Mouse (Mus musculus) CH12.LX (cell line): Measurements from ENCODE around the gene 1700028J19Rik. TPM values are rescaled to one million over a fixed set of nuclear protein-coding genes. Genes with fewer than 3 reads are reported as not detected.

ENCODE experiments used
- DNase-seq: peaks from one replicate; pipeline ENCODE4 v3.0.0-alpha.2; 2013; ENCODE audit errors: extremely low read depth
- H3K27ac ChIP-seq: 2 replicates; pipeline ENCODE4 v1.5.1; 2012; ENCODE audit warnings: low read depth, mild to moderate bottlenecking, control low read depth, moderate library complexity; ENCODE audit not compliant: insufficient read depth
- H3K27me3 ChIP-seq: replicated peaks from 2 replicates; pipeline ENCODE3; 2012; ENCODE audit warnings: inconsistent platforms
- H3K36me3 ChIP-seq, 2 experiments: replicated peaks in 1 of 2; 2 replicates each; pipeline versions ENCODE3 to v1.6.1; 2012; ENCODE audit warnings: inconsistent platforms in 1 of 2, low read length in 1 of 2, mild to moderate bottlenecking in 1 of 2, mixed read lengths in 1 of 2, moderate library complexity in 1 of 2; ENCODE audit not compliant: control insufficient read depth in 1 of 2, insufficient read depth in 1 of 2
- H3K4me1 ChIP-seq, 2 experiments: 2 replicates each; pipeline ENCODE4 v1.6.1; 2012; ENCODE audit warnings: inconsistent platforms in 1 of 2, moderate library complexity in 1 of 2; ENCODE audit not compliant: insufficient read depth in 2 of 2, control insufficient read depth in 1 of 2
- H3K4me2 ChIP-seq: 2 replicates; pipeline ENCODE4 v1.6.1; 2012; ENCODE audit warnings: low read depth, mild to moderate bottlenecking, control low read depth; ENCODE audit not compliant: poor library complexity, insufficient read depth, severe bottlenecking
- H3K4me3 ChIP-seq, 3 experiments: fragments of 150-350 bp in 1 of 3; sonication (generic) in 1 of 3; replicated peaks in 1 of 3; 2 replicates each; pipeline versions ENCODE3 to v1.5.1; 2011 to 2012; ENCODE audit warnings: low read depth in 2 of 3, low read length in 2 of 3, mild to moderate bottlenecking in 2 of 3, moderate library complexity in 2 of 3, control low read depth in 1 of 3, improper control_type of control experiment in 1 of 3, inconsistent platforms in 1 of 3, mixed read lengths in 1 of 3; ENCODE audit not compliant: poor library complexity in 1 of 3
- H3K79me2 ChIP-seq: replicated peaks from 2 replicates; pipeline ENCODE4 v1.6.1; 2012; ENCODE audit warnings: mild to moderate bottlenecking, moderate library complexity; ENCODE audit not compliant: control insufficient read depth, poor library complexity, insufficient read depth, severe bottlenecking; ENCODE audit errors: extremely low read depth
- H3K9ac ChIP-seq: 2 replicates; pipeline ENCODE4 v1.6.1; 2012; ENCODE audit warnings: low read depth, mild to moderate bottlenecking, control low read depth, moderate library complexity; ENCODE audit not compliant: insufficient read depth
- H3K9me3 ChIP-seq: replicated peaks from 2 replicates; pipeline ENCODE3; 2012; ENCODE audit warnings: low read length, inconsistent platforms, mixed read lengths
- BHLHE40 ChIP-seq: IDR thresholded peaks from 2 replicates; pipeline ENCODE4 v1.6.1; 2011; ENCODE audit warnings: mild to moderate bottlenecking, low read depth, low read length, improper control_type of control experiment
- CHD2 ChIP-seq: IDR thresholded peaks from 2 replicates; pipeline ENCODE4 v1.6.1; 2011; ENCODE audit warnings: low read length, improper control_type of control experiment
- EP300 ChIP-seq: IDR thresholded peaks from 2 replicates; pipeline ENCODE4 v1.6.1; 2011; ENCODE audit warnings: low read length, improper control_type of control experiment
- ETS1 ChIP-seq: conservative IDR thresholded peaks from 2 replicates; pipeline ENCODE4 v1.6.1; 2012; ENCODE audit warnings: low read depth, mild to moderate bottlenecking, inconsistent platforms, low read length, improper control_type of control experiment, moderate library complexity
- IRF4 ChIP-seq: IDR thresholded peaks from 2 replicates; pipeline ENCODE4 v1.6.1; 2014; ENCODE audit warnings: low read depth, mild to moderate bottlenecking, inconsistent platforms, low read length, improper control_type of control experiment
- JUND ChIP-seq: conservative IDR thresholded peaks from 2 replicates; pipeline ENCODE4 v1.6.1; 2011; ENCODE audit warnings: low read depth, low read length, improper control_type of control experiment
- MAFK ChIP-seq: IDR thresholded peaks from 2 replicates; pipeline ENCODE4 v1.6.1; 2011; ENCODE audit warnings: low read length, improper control_type of control experiment; ENCODE audit not compliant: insufficient replicate concordance
- MAX ChIP-seq: IDR thresholded peaks from 2 replicates; pipeline ENCODE4 v1.6.1; 2011; ENCODE audit warnings: low read length, improper control_type of control experiment
- MEF2A ChIP-seq: IDR thresholded peaks from 2 replicates; pipeline ENCODE4 v1.6.1; 2014; ENCODE audit warnings: low read depth, mild to moderate bottlenecking, inconsistent platforms, low read length, improper control_type of control experiment, borderline replicate concordance
- MXI1 ChIP-seq: IDR thresholded peaks from 2 replicates; pipeline ENCODE4 v1.6.1; 2011; ENCODE audit warnings: mild to moderate bottlenecking, low read depth, low read length, improper control_type of control experiment
- NELFE ChIP-seq: IDR thresholded peaks from 2 replicates; pipeline ENCODE4 v1.6.1; 2011; ENCODE audit warnings: low read depth, low read length, improper control_type of control experiment
- POLR2AphosphoS2 ChIP-seq: IDR thresholded peaks from 2 replicates; pipeline ENCODE4 v1.6.1; 2011; ENCODE audit warnings: low read depth, low read length, improper control_type of control experiment
- RCOR1 ChIP-seq: conservative IDR thresholded peaks from 2 replicates; pipeline ENCODE4 v1.6.1; 2012; ENCODE audit warnings: low read depth, mild to moderate bottlenecking, inconsistent platforms, low read length, improper control_type of control experiment
- SIN3A ChIP-seq: IDR thresholded peaks from 2 replicates; pipeline ENCODE4 v1.6.1; 2012; ENCODE audit warnings: low read length, improper control_type of control experiment, inconsistent platforms
- SMC3 ChIP-seq: IDR thresholded peaks from 2 replicates; pipeline ENCODE4 v1.6.1; 2011; ENCODE audit warnings: low read depth, low read length, improper control_type of control experiment
- TCF12 ChIP-seq: IDR thresholded peaks from 2 replicates; pipeline ENCODE4 v1.6.1; 2014; ENCODE audit warnings: low read depth, mild to moderate bottlenecking, inconsistent platforms, low read length, improper control_type of control experiment
- USF1 ChIP-seq: IDR thresholded peaks from 2 replicates; pipeline ENCODE4 v1.6.1; 2014; ENCODE audit warnings: low read depth, mild to moderate bottlenecking, inconsistent platforms, low read length, improper control_type of control experiment
- USF2 ChIP-seq: conservative IDR thresholded peaks from 2 replicates; pipeline ENCODE4 v1.6.1; 2011; ENCODE audit warnings: low read depth, low read length, improper control_type of control experiment
- ZC3H11A ChIP-seq: IDR thresholded peaks from 2 replicates; pipeline ENCODE4 v1.6.1; 2012; ENCODE audit warnings: low read depth, mild to moderate bottlenecking, inconsistent platforms, low read length, improper control_type of control experiment
- ZMIZ1 ChIP-seq: IDR thresholded peaks from 2 replicates; pipeline ENCODE4 v1.6.1; 2012; ENCODE audit warnings: low read depth, mild to moderate bottlenecking, inconsistent platforms, low read length, improper control_type of control experiment
- ZNF384 ChIP-seq: IDR thresholded peaks from 2 replicates; pipeline ENCODE4 v1.6.1; 2012; ENCODE audit warnings: low read depth, low read length, improper control_type of control experiment, inconsistent platforms
- dilution Hi-C: fragments of 300-500 bp; cut with MboI; formaldehyde crosslinking; loops from 2 replicates; pipeline ENCODE4 v1.14.3; 2020; ENCODE audit warnings: low sequenced_read_pairs; ENCODE audit not compliant: extremely low pct_unique_long_range_greater_than_20kb, extremely low pct_ligation_motif_present
- in situ Hi-C: fragments of 300-500 bp; cut with MboI; formaldehyde crosslinking; loops from 3 replicates; pipeline ENCODE4 v1.14.3; 2019; ENCODE audit warnings: low sequenced_read_pairs, low pct_ligation_motif_present, low pct_unique_long_range_greater_than_20kb, mixed read lengths
- polyA plus RNA-seq: library from polyadenylated mRNA; unstranded; fragments of >175 nt; gene quantifications from 2 replicates; pipeline ENCODE4 v1.2.1, GENCODE M21; 2012; ENCODE audit warnings: low read depth; ENCODE audit not compliant: insufficient read length
- total RNA-seq, 2 experiments: library from RNA; depleted of rRNA; stranded (reverse); fragments of 300-350 nt in 1 of 2; fragments of >200 nt in 1 of 2; gene quantifications; 2 replicates each; pipeline ENCODE4 v1.2.3; 2012 to 2014

The 1700028J19Rik gene
- total and polyA plus RNA-seq, 3 experiments = 0.25 to 0.86 (median 0.44) TPM

- in situ Hi-C loops = no loop called here
- peaks cover 18% of the 10 kb centered on the region for H3K79me2 ChIP-seq
- H3K4me1 ChIP-seq = peaks cover 12 to 61% of the 10 kb centered on the region in 2 experiments
- no peak overlapping the region for H3K4me3 ChIP-seq
- no peak for DNase-seq
- no peaks in the 10 kb centered on the region for H3K9me3 ChIP-seq
- H3K27me3 ChIP-seq = no peaks in the 10 kb centered on the region
- no peak overlapping the region for H3K27ac ChIP-seq
- H3K36me3 ChIP-seq = peaks cover 36 to 54% of the 10 kb centered on the region in 2 experiments
- H3K4me2 ChIP-seq = no peak overlapping the region
- dilution Hi-C loops = no loop called here
- TF ChIP-seq USF2 (no peak), JUND (no peak), BHLHE40 (no peak), NELFE (no peak), IRF4 (no peak), ZMIZ1 (no peak), ZC3H11A (no peak), ZNF384 (no peak), USF1 (no peak), ETS1 (no peak), MAX (no peak), RCOR1 (no peak), EP300 (no peak), SIN3A (no peak), CHD2 (no peak), MAFK (no peak), MXI1 (no peak)
- no peak overlapping the region for H3K9ac ChIP-seq
Measured at GRCm38 (mm10) chr7:44249248-44249647, 2.8 kb upstream of the 1700028J19Rik start.

GRCm38 (mm10) chr7:44247971-44248370 lies 1.5 kb upstream of the 1700028J19Rik start:
- H3K4me2 ChIP-seq = peak overlapping the region; percentile 79
- DNase-seq = no peak
- peak overlapping the region in 2 of 3 experiments; percentile 11 to 99 for H3K4me3 ChIP-seq
- dilution Hi-C loops = no loop called here
- no peak overlapping the region for H3K27ac ChIP-seq
- peaks cover 8 to 48% of the 10 kb centered on the region in 2 experiments for H3K4me1 ChIP-seq
- H3K27me3 ChIP-seq = no peaks in the 10 kb centered on the region
- H3K79me2 ChIP-seq = peaks cover 18% of the 10 kb centered on the region
- H3K36me3 ChIP-seq = peaks cover 33 to 44% of the 10 kb centered on the region in 2 experiments
- in situ Hi-C loops = no loop called here
- no peaks in the 10 kb centered on the region for H3K9me3 ChIP-seq
- no peak for TF ChIP-seq CHD2
- TF ChIP-seq IRF4 = no peak
- no peak for TF ChIP-seq NELFE
- no peak for TF ChIP-seq MAX
- TF ChIP-seq SMC3 = no peak
- TF ChIP-seq ETS1 = no peak
- TF ChIP-seq USF1 = no peak
- no peak for TF ChIP-seq TCF12
- no peak for TF ChIP-seq POLR2AphosphoS2
- TF ChIP-seq MEF2A = no peak
- H3K9ac ChIP-seq = peak overlapping the region; percentile 79; the same call in 1 of the 2 replicates
